Mouse (Mus musculus) liver, adult 2 months (tissue): ENCODE data around the gene A230050P20Rik. TPM values are rescaled to one million over a fixed set of nuclear protein-coding genes. Genes with fewer than 3 reads are reported as not detected.

Experiments
- DNase-seq: peaks from one replicate; pipeline ENCODE4 v3.0.0-alpha.2; 2011; ENCODE audit warnings: low read depth, low spot score; ENCODE audit errors: extremely low read depth
- H3K27ac ChIP-seq: fragments of 200-500 bp; replicated peaks from 2 replicates; pipeline ENCODE4 v1.5.1; 2012; ENCODE audit warnings: low read depth, mild to moderate bottlenecking, control low read depth, inconsistent platforms, low read length; ENCODE audit not compliant: insufficient read depth
- H3K27me3 ChIP-seq: fragments of 200-500 bp; 2 replicates; pipeline ENCODE4 v1.6.1; 2012; ENCODE audit warnings: mild to moderate bottlenecking, moderate library complexity, low read length, inconsistent platforms; ENCODE audit not compliant: control insufficient read depth, insufficient read depth
- H3K36me3 ChIP-seq: fragments of 200-500 bp; 2 replicates; pipeline ENCODE4 v1.6.1; 2012; ENCODE audit warnings: low read length, inconsistent platforms; ENCODE audit not compliant: control insufficient read depth, insufficient read depth
- H3K4me1 ChIP-seq: fragments of 200-500 bp; 2 replicates; pipeline ENCODE4 v1.6.1; 2011; ENCODE audit warnings: low read length; ENCODE audit not compliant: control insufficient read depth, insufficient read depth
- H3K4me3 ChIP-seq: fragments of 200-500 bp; 2 replicates; pipeline ENCODE4 v1.5.1; 2011; ENCODE audit warnings: low read depth, mild to moderate bottlenecking, control low read depth, low read length, moderate library complexity; ENCODE audit not compliant: insufficient read depth
- H3K79me2 ChIP-seq: fragments of 200-500 bp; 2 replicates; pipeline ENCODE4 v1.6.1; 2012; ENCODE audit warnings: inconsistent platforms, mild to moderate bottlenecking, low read length, moderate library complexity; ENCODE audit not compliant: control insufficient read depth, insufficient read depth
- H3K9ac ChIP-seq: fragments of 200-500 bp; 2 replicates; pipeline ENCODE4 v1.6.1; 2012; ENCODE audit warnings: low read depth, mild to moderate bottlenecking, control low read depth, inconsistent platforms, low read length
- CTCF ChIP-seq: fragments of 200-500 bp; IDR thresholded peaks from 2 replicates; pipeline ENCODE4 v1.5.1; 2011; ENCODE audit warnings: low read depth, low read length, control low read depth
- POLR2A ChIP-seq: fragments of 200-500 bp; IDR thresholded peaks from 2 replicates; pipeline ENCODE4 v1.6.1; 2011; ENCODE audit warnings: low read length, control low read depth; ENCODE audit not compliant: insufficient read depth; ENCODE audit errors: extremely low read depth
- WGBS: fragments of 180-500 bp; shearing (Covaris S2); methylation state at CpG from one replicate; pipeline ENCODE4 v1.1.7; 2018; 5-methylcytosine and 5-hydroxymethylcytosine counted together
- polyA plus RNA-seq: library from polyadenylated mRNA; depleted of rRNA; stranded (reverse); fragments of >200 nt; gene quantifications from 2 replicates; pipeline ENCODE4 v1.2.3, GENCODE M21; 2012
- total RNA-seq: library from RNA; depleted of rRNA; stranded (reverse); fragments of >200 nt; gene quantifications from 2 replicates; pipeline ENCODE4 v1.2.3, GENCODE M21; 2014

A230050P20Rik gene
- total and polyA plus RNA-seq, 2 experiments = 14.8 to 186 TPM

DNA sequence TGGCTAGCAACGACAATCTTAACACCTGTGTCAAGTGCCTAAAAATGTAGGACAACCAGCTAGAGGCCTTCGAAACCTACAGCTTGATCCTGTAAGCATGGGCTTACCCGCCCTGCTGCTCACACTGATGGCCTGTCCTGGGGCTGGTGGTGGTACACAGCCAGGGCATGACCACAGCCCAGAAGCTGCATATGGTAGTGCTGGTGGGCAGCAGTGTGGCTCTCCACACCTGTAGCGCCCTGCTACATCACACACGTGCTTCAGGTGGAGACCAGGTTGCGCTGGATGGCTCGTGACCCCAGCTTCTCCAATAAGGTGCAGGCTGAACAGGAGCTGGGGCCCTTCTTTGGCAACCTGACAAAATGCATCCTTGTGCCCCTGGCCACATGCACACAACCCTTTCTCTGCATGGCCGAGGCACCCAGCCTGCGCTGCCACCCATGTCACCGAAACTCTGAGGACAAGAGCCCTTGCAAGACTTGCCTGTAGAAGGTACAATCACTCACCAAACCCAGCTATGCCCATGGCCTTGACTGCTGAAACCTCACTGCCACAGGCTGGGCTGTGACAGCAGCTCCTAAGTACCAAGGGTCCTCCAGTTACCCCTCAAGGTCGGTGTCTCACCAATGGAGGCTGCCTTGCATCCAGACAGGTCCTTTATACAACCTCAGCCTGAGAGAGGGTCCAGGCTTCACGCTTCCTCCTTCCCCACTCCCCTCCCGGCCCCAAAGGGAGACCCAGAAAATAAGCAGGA is 25.3 kb downstream of the A230050P20Rik start:
- no peak for TF ChIP-seq POLR2A
- no peak overlapping the region for H3K27ac ChIP-seq
- no peak overlapping the region for H3K4me3 ChIP-seq
- DNase-seq = no peak
- peaks cover 17% of the 10 kb centered on the region; the same call in 1 of the 2 replicates for H3K79me2 ChIP-seq
- no peak overlapping the region for H3K9ac ChIP-seq
- peaks cover 15% of the 10 kb centered on the region for H3K36me3 ChIP-seq
- peaks cover 14% of the 10 kb centered on the region for H3K4me1 ChIP-seq
- 81% methylated on average over 13 of the region's 13 CpGs for WGBS
- H3K27me3 ChIP-seq = no peaks in the 10 kb centered on the region

GRCm38 (mm10) chr9:20894629-20895028 is 26.2 kb downstream of the A230050P20Rik start:
- H3K9ac ChIP-seq = no peak overlapping the region
- TF ChIP-seq CTCF (no peak), POLR2A (no peak)
- no peak for DNase-seq
- peaks cover 17% of the 10 kb centered on the region; the same call in 1 of the 2 replicates for H3K79me2 ChIP-seq
- H3K4me1 ChIP-seq = peaks cover 14% of the 10 kb centered on the region
- peaks cover 14% of the 10 kb centered on the region for H3K36me3 ChIP-seq
- no peak overlapping the region for H3K4me3 ChIP-seq
- no peak overlapping the region for H3K27ac ChIP-seq
- 90% methylated on average over 15 of the region's 15 CpGs for WGBS
- no peaks in the 10 kb centered on the region for H3K27me3 ChIP-seq

- no peak overlapping the region for H3K9ac ChIP-seq
- peaks cover 14% of the 10 kb centered on the region for H3K4me1 ChIP-seq
- peaks cover 17% of the 10 kb centered on the region; the same call in 1 of the 2 replicates for H3K79me2 ChIP-seq
- TF ChIP-seq POLR2A = no peak
- TF ChIP-seq CTCF = no peak
- WGBS = 93% methylated on average over 9 of the region's 9 CpGs
- peaks cover 10% of the 10 kb centered on the region; the same call in 1 of the 2 replicates for H3K36me3 ChIP-seq
- H3K27me3 ChIP-seq = no peaks in the 10 kb centered on the region
- no peak for DNase-seq
- H3K4me3 ChIP-seq = no peak overlapping the region
- H3K27ac ChIP-seq = no peak overlapping the region
Measured at GRCm38 (mm10) chr9:20895382-20895781, 26.9 kb downstream of the A230050P20Rik start.

DNA sequence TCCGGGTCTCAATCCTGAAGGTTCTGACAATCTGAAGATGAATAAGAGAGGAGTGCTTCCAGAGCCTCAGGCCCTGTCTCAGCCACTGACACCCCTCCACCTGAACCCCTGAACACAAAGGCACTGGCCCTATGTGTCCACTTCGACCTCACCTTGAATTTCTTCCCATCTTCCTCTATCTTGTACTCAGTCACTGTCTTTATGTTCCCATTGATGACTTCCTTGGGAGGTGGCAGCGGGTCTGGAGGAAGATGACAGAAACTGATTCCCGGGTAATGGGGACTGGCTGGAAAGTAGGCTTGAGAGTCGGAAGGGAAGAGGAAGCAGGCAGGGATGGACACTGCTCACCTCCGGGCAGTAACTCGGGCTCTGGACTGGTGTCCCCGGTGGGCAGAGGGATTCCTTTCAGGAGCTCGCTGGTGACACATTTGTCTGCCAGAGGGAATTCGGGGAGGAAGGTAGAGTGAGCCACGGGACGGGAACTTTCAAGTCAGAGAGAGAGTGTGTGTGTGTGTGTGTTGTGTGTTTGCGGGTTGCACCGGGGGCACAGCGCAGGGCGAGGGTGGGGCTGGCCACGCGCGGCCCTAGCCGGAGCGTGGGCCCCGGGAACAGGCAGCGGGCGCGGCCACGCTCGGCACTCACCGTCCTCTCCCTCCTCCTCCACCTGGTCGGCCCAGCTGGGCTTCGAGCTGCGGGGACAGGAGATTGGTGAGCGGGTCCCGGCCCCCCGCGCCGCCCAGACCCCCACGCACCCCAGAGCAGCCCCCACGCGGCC is 29.5 kb downstream of the A230050P20Rik start:
- no peak for DNase-seq
- H3K36me3 ChIP-seq = peaks cover 5% of the 10 kb centered on the region; the same call in 1 of the 2 replicates
- no peak overlapping the region for H3K27ac ChIP-seq
- peaks cover 15% of the 10 kb centered on the region for H3K4me1 ChIP-seq
- peak overlapping the region; percentile 95 for H3K4me3 ChIP-seq
- peaks cover 17% of the 10 kb centered on the region; the same call in 1 of the 2 replicates for H3K79me2 ChIP-seq
- H3K27me3 ChIP-seq = no peaks in the 10 kb centered on the region
- peak overlapping the region; percentile 95 for H3K9ac ChIP-seq
- TF ChIP-seq CTCF = no peak
- TF ChIP-seq POLR2A = no peak
- WGBS = 3% methylated on average over 32 of the region's 39 CpGs

- Histone ChIP-seq H3K27ac (no peak within 1 kb of the TSS), H3K79me2 (peaks cover 17% of the 10 kb centered on the region; the same call in 1 of the 2 replicates), H3K4me3 (peak within 1 kb of the TSS; percentile 95), H3K27me3 (no peaks in the 10 kb centered on the region), H3K9ac (peak within 1 kb of the TSS; percentile 95), H3K36me3 (peaks cover 5% of the 10 kb centered on the region; the same call in 1 of the 2 replicates), H3K4me1 (peaks cover 15% of the 10 kb centered on the region)
- 3% methylated on average over 34 of the region's 34 CpGs for WGBS
- peak; percentile 72 for DNase-seq
- TF ChIP-seq CTCF = peak; percentile 96
- peak; percentile 62 for TF ChIP-seq POLR2A
Measured at GRCm38 (mm10) chr9:20898511-20899073, 30.1 kb downstream of the A230050P20Rik start, which contains the start of gene Eif3g. Eif3g (minus strand) TSS chr9:20898623.
